Mouse (Mus musculus) heart, embryonic 16.5 days (tissue): ENCODE measurements around the gene Adamts17. TPM values are rescaled to one million over a fixed set of nuclear protein-coding genes. Genes with fewer than 3 reads are reported as not detected.

Experiments used
- ATAC-seq: fragments of 200-750 bp; cut with Nextera tagmentation; replicated peaks from 2 replicates; pipeline ENCODE4 v1.8.0; 2017; ENCODE audit warnings: moderate number of reproducible peaks; ENCODE audit not compliant: insufficient read depth, low FRiP score; ENCODE audit errors: extremely low read depth
- H3K27ac ChIP-seq: fragments of 300-500 bp; sonication (generic); 2 replicates; pipeline ENCODE4 v1.5.1; 2014; ENCODE audit warnings: mild to moderate bottlenecking, low read length, control low read depth, moderate library complexity
- H3K27me3 ChIP-seq: fragments of 300-500 bp; sonication (generic); 2 replicates; pipeline ENCODE4 v1.6.1; 2014; ENCODE audit warnings: low read length, mixed read lengths; ENCODE audit not compliant: control insufficient read depth, insufficient read depth
- H3K36me3 ChIP-seq: fragments of 300-500 bp; sonication (generic); 2 replicates; pipeline ENCODE4 v1.6.1; 2014; ENCODE audit not compliant: control insufficient read depth, insufficient read depth
- H3K4me1 ChIP-seq: fragments of 300-500 bp; sonication (generic); 2 replicates; pipeline ENCODE4 v1.6.1; 2014; ENCODE audit warnings: low read length, mixed read lengths; ENCODE audit not compliant: control insufficient read depth, insufficient read depth
- H3K4me2 ChIP-seq: fragments of 300-500 bp; sonication (generic); 2 replicates; pipeline ENCODE4 v1.6.1; 2014; ENCODE audit warnings: low read depth, mild to moderate bottlenecking, control low read depth, low read length
- H3K4me3 ChIP-seq: fragments of 300-500 bp; sonication (generic); 2 replicates; pipeline ENCODE4 v1.5.1; 2014; ENCODE audit warnings: mild to moderate bottlenecking, control low read depth, low read length
- H3K9ac ChIP-seq: fragments of 300-500 bp; sonication (generic); 2 replicates; pipeline ENCODE4 v1.6.1; 2014; ENCODE audit warnings: low read length, control low read depth
- H3K9me3 ChIP-seq: fragments of 300-500 bp; sonication (generic); replicated peaks from 2 replicates; pipeline ENCODE4 v1.6.1; 2016; ENCODE audit warnings: low read length; ENCODE audit not compliant: control insufficient read depth
- WGBS: fragments of 180-500 bp; shearing (Covaris S2); extraction: QIAGEN DNeasy Blood & Tissue Kit; methylation state at CpG from one replicate; pipeline ENCODE4 v1.1.7; 2014; 5-methylcytosine and 5-hydroxymethylcytosine counted together
- polyA plus RNA-seq: library from polyadenylated mRNA; unstranded; fragments of >200 nt; fragmentation: Nextera tagmentation; extraction: Ambion mirVana; gene quantifications from 2 replicates; pipeline ENCODE4 v1.2.1, GENCODE M21; 2015

The Adamts17 gene
- 4.7 and 5.5 TPM in 2 replicates for polyA plus RNA-seq

DNA sequence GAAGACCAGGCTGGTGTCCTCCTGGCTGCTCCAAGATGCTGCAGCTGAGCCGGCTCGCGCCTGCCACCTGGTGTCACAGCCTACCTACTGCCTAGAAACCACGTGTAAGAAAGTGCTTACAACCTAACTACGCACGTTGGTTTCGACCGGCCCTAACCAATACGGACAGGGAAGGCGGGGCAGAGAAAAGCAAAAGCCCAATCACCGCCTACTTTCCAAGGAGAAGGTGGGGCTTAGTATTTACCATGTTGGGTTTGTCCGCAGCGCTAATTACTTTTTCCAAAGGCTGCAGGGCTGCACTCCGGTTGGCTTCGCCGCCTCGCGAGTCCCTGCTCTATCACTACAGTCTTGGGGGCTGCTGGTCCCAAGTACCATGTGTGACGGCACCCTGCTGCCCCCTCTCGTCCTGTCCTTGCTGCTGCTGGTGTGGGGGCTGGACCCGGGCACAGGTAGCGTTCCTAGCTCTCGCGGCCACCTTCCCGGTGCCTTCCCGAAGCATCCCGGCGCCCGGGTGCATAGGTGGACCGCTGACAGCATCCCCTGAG, at the start of gene Adamts17:
TSS of gene Adamts17 (plus strand) at position 273 of the 545 bp plus-strand sequence.
- Histone ChIP-seq H3K9me3 (no peaks in the 10 kb centered on the region), H3K4me3 (peak within 1 kb of the TSS; percentile 63), H3K4me2 (peak within 1 kb of the TSS; percentile 78), H3K36me3 (no peaks in the 10 kb centered on the region), H3K27me3 (no peaks in the 10 kb centered on the region), H3K27ac (no peak within 1 kb of the TSS), H3K9ac (peak within 1 kb of the TSS; percentile 66), H3K4me1 (peaks cover 17% of the 10 kb centered on the region)
- WGBS: under 1% methylated on average over 30 of the region's 30 CpGs
- peak; percentile 96 for ATAC-seq

GRCm38 (mm10) chr7:66789860-66790748, 49.4 kb upstream of the Adamts17 start:
- no peak overlapping the region for H3K27ac ChIP-seq
- WGBS: 30% methylated on average over 8 of the region's 8 CpGs
- peaks cover 9% of the 10 kb centered on the region for H3K4me1 ChIP-seq
- H3K36me3 ChIP-seq: no peaks in the 10 kb centered on the region
- H3K27me3 ChIP-seq: no peaks in the 10 kb centered on the region
- H3K9me3 ChIP-seq: no peaks in the 10 kb centered on the region
- H3K9ac ChIP-seq: no peak overlapping the region
- H3K4me2 ChIP-seq: no peak overlapping the region
- ATAC-seq: no peak
- no peak overlapping the region for H3K4me3 ChIP-seq

GRCm38 (mm10) chr7:66791022-66791421, 48.5 kb upstream of the Adamts17 start:
- Histone ChIP-seq H3K4me2 (no peak overlapping the region), H3K9me3 (no peaks in the 10 kb centered on the region), H3K4me3 (no peak overlapping the region), H3K36me3 (no peaks in the 10 kb centered on the region), H3K27ac (no peak overlapping the region), H3K27me3 (no peaks in the 10 kb centered on the region), H3K9ac (no peak overlapping the region), H3K4me1 (peaks cover 9% of the 10 kb centered on the region)
- ATAC-seq: no peak
- WGBS: 90% methylated on average over 3 of the region's 3 CpGs

- 3% methylated on average over 1 of the region's 1 CpGs for WGBS
- peaks cover 7% of the 10 kb centered on the region; the same call in 1 of the 2 replicates for H3K4me1 ChIP-seq
- peak overlapping the region; percentile 12 for H3K27ac ChIP-seq
- no peaks in the 10 kb centered on the region for H3K9me3 ChIP-seq
- H3K36me3 ChIP-seq: no peaks in the 10 kb centered on the region
- ATAC-seq: no peak
- no peak overlapping the region for H3K4me3 ChIP-seq
- H3K4me2 ChIP-seq: no peak overlapping the region
- H3K9ac ChIP-seq: no peak overlapping the region
- no peaks in the 10 kb centered on the region for H3K27me3 ChIP-seq
Observed at GRCm38 (mm10) chr7:66796909-66797308, 42.6 kb upstream of the Adamts17 start.

- Histone ChIP-seq H3K4me1 (peaks cover 7% of the 10 kb centered on the region; the same call in 1 of the 2 replicates), H3K9ac (no peak overlapping the region), H3K4me2 (no peak overlapping the region), H3K9me3 (no peaks in the 10 kb centered on the region), H3K27me3 (no peaks in the 10 kb centered on the region), H3K4me3 (no peak overlapping the region), H3K36me3 (no peaks in the 10 kb centered on the region), H3K27ac (no peak overlapping the region)
- ATAC-seq: no peak
- WGBS: 70% methylated on average over 1 of the region's 1 CpGs
Observed at GRCm38 (mm10) chr7:66797345-66797744, 42.2 kb upstream of the Adamts17 start.

DNA sequence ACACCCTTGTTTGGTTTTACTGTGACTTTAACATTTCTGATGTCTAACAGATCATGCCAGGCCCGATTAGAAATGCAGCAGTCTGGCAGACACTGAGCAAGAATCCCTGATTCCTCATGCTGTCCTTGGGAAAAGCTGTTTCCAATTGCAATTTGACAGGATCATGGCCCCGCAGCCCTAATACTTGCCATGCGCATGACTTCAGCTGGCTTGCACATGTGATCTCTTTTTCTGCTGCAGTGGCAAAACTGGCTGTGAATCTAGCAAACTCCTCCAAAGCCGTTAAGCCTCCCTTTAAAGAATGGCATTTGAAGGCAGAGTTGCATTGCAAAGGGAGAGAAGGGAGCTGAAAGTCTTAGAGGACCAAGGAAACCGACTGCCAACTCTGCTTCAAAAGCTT, 40.7 kb upstream of the Adamts17 start:
- 59% methylated on average over 5 of the region's 5 CpGs for WGBS
- no peak for ATAC-seq
- H3K4me1 ChIP-seq: peaks cover 7% of the 10 kb centered on the region; the same call in 1 of the 2 replicates

DNA sequence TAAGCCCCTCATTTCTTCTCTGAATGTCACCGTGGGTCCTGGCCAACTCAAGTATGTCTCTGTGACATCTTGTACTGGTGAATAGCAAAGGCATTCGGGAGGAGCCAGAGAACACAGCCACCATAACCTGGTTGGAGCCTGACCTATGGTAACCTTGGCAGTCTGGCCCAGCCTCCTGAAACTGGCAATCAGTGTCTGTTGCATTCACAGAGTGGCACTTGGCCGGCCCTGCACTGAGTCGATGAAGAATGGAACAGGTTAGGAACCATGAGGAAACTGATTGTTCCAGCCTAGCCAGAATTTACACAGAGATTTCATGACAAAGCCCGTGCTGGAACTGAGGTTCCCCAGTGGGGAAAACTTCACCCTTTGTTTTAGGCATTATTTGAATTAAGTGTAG, 38.8 kb upstream of the Adamts17 start:
- no peak overlapping the region for H3K4me3 ChIP-seq
- H3K36me3 ChIP-seq: no peaks in the 10 kb centered on the region
- H3K27ac ChIP-seq: no peak overlapping the region
- no peak overlapping the region for H3K4me2 ChIP-seq
- peaks cover 7% of the 10 kb centered on the region; the same call in 1 of the 2 replicates for H3K4me1 ChIP-seq
- H3K27me3 ChIP-seq: no peaks in the 10 kb centered on the region
- no peaks in the 10 kb centered on the region for H3K9me3 ChIP-seq
- no peak overlapping the region for H3K9ac ChIP-seq
- whole genome bisulfite sequencing: 58% methylated on average over 5 of the region's 5 CpGs
- no peak for ATAC-seq

More for the DNA sequence above, 40.7 kb upstream of the Adamts17 start:
- Histone ChIP-seq H3K9ac (no peak overlapping the region), H3K27ac (no peak overlapping the region), H3K36me3 (no peaks in the 10 kb centered on the region), H3K4me3 (no peak overlapping the region), H3K9me3 (no peaks in the 10 kb centered on the region), H3K4me2 (no peak overlapping the region), H3K27me3 (no peaks in the 10 kb centered on the region)

- no peaks in the 10 kb centered on the region for H3K27me3 ChIP-seq
- H3K4me2 ChIP-seq: no peak overlapping the region
- no peaks in the 10 kb centered on the region for H3K36me3 ChIP-seq
- H3K9ac ChIP-seq: no peak overlapping the region
- no peak for ATAC-seq
- H3K4me3 ChIP-seq: no peak overlapping the region
- H3K9me3 ChIP-seq: no peaks in the 10 kb centered on the region
- H3K27ac ChIP-seq: no peak overlapping the region
- peaks cover 5% of the 10 kb centered on the region; the same call in 1 of the 2 replicates for H3K4me1 ChIP-seq
Observed at GRCm38 (mm10) chr7:66801785-66802184, 37.8 kb upstream of the Adamts17 start.

- Histone ChIP-seq H3K36me3 (no peaks in the 10 kb centered on the region), H3K27me3 (no peaks in the 10 kb centered on the region), H3K9ac (no peak overlapping the region), H3K27ac (no peak overlapping the region), H3K9me3 (no peaks in the 10 kb centered on the region), H3K4me3 (no peak overlapping the region), H3K4me2 (no peak overlapping the region), H3K4me1 (0 out of 2 replicates have a peak, but pooled peaks cover 2% of the 10 kb centered on the region)
- WGBS: 52% methylated on average over 5 of the region's 5 CpGs
- no peak for ATAC-seq
Observed at GRCm38 (mm10) chr7:66803798-66804197, 35.7 kb upstream of the Adamts17 start.
